Mouse (Mus musculus) megakaryocyte, adult 5-6 weeks (primary cell): Measurements from ENCODE around the gene Klhl41. TPM values are rescaled to one million over a fixed set of nuclear protein-coding genes. Genes with fewer than 3 reads are reported as not detected.
"Not testable (repeated sequence)": the region's sequence is repeated elsewhere in the genome, so short reads cannot be mapped to it uniquely, and the experiment has no call there.

Experiments
- ATAC-seq: 2 replicates; pipeline ENCODE4 v1.8.0; 2016; ENCODE audit warnings: mild to moderate bottlenecking, inconsistent platforms; ENCODE audit not compliant: poor library complexity, severe bottlenecking
- total RNA-seq, 2 experiments: library from RNA; stranded (forward) in 1 of 2; stranded (reverse) in 1 of 2; fragments of 153-499, 151-499 nt in 1 of 2; fragments of 221-1000, 200-1000 nt in 1 of 2; gene quantifications; 2 replicates each; pipeline versions ENCODE4 v1.2.3 to v1.2.4; 2015 to 2017

Klhl41 gene
- not detected in 2 replicates for total RNA-seq (2015)
- 0.33 TPM in 1 of 2 replicates, not detected in the other for total RNA-seq (2017)

DNA sequence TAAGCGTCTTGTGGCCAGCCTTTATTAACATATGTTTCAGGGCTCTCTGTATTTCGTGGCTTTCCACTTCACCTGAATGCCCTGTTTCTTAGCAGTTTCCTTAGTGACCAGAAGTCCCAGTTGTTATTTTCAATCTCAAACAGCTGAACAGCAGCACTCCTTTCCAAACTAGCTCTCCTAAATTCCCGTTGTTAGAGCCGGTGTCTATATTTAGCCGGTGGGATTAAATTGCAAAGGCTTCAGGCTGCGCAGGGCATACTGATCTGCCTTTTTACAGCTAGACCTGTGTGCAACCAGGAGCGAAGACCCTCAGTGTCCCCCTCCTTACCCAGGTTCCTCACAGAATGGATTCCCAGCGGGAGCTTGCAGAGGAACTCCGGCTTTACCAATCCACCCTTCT lies at the start of gene Klhl41:
Gene Klhl41 (plus strand): TSS at position 268 of the 400 bp plus-strand sequence.
- no peak for ATAC-seq

DNA sequence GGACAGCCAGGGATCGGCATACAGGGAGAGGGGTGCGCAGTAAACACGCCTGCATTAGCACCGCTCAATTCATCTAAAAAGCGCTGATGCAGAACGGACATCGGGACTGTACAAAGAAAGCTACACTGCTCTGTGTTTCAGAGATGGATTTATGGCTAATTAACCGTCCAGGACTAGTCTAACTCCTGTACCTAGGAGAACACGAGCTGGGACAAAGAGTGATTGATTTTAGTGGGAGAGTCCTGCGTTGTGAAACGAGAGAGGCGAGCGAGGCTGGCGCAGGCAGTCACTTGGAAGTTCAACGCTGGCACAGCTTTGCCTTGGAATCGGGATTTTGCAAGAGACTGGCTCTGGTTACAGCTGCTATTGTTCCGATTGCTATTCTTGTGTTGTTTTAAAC lies 40.7 kb upstream of the Klhl41 start:
- no peak for ATAC-seq

DNA sequence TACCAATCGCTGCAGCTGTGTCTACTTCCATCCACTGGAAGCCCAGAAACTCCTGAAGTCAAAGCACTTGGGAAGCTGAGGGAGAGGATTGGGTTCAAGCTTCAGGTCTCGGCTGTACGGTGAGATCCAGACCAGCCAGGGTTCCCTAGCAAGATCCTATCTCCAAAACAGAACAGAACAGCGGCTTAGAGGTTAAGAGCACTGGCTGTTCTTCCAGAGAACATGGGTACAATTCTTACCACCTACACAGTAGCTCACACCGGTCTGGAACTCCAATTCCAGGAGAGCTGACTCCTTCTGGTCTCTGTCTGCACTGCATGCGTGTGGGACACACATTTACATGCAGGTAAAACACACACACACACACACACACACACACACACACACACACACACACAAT lies 40.0 kb upstream of the Klhl41 start:
- no peak for ATAC-seq

DNA sequence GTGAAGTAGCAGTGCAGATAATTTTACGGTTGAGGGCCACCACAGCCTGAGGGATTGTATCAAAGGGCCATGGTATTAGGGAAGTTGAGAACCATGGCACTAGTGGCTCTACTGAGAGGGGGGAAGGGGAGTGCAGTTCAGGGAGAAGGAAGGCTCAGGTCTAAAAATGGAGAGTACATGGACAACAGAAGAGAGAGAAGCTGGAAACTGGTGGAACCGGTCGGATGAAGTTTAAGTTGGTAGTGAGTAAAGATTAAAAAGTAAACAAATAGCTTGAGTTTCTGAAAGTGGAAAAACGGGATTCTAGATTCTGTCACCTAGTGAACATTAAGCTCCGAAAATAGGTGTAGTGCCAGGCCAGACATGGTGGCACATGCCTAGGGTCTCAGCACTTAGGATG lies 39.1 kb upstream of the Klhl41 start:
- ATAC-seq = no peak

DNA sequence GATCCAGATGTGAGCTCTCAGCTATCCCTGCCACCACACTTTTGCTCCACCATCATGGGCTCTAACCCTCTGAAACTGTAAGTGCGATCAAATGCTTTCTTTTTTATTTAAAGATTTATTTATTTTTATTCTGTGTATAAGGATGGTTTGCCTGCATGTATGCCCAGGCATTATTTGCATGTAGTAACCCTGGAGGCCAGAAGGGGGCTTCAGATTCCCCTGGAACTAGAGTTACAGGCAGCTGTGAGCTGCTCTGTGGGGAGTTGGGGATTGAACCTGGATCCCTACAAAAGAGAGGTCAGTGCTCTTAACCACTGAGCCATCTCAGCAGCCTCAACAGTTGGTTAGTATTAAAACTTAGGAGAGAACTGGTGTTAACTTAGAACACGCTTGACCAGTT lies 38.5 kb upstream of the Klhl41 start:
- peak; percentile 53; the same call in 1 of the 2 replicates for ATAC-seq

DNA sequence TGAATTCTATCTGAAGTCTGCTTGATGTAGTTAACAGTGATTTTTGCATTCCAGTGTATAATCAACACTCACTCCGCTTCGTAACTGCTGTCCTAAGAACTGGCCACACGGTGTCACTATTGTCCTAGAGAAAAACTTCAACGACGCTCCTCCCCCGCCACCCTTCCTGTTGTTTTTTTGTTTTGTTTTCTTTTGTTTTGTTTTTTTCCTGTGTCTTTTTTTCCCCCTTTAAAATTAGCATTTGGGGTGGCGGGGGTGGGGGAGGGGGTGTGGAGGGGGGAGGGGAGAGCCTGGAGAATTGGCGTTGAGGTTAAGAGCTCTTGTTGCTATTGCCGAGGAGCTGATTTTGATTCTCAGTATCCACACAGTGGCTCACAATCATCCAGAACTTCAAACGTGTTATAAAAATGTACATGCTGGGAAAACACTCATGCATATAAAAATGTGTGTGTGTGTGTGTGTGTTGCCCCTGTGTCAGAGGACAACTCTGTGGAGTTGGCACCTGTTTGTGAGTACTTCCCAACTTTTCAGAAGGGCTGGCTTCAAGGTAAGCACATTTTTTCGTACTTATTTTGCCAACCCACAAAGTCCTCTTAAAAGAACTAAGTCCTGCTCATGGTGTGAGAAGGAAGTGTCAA lies 34.7 kb upstream of the Klhl41 start:
- peak; percentile 95 for ATAC-seq

DNA sequence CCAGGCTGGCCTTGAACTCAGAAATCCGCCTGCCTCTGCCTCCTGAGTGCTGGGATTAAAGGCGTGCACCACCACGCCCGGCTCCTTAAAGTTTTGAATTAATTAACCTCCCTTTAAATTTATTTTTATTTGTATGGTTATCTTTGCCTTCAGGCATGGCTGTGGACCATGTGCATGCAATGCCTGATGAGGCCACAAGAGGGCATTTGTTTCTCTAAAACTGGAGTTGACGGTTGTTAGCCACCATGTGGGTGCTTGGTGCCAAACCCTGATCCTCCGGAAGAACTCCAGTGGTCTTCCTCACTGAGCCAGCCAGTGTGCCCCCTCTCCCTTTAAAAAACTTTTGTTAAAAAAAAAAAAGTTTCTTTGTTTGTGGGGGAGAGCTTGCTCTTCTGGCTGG lies 34.1 kb upstream of the Klhl41 start:
- peak; percentile 85 for ATAC-seq

DNA sequence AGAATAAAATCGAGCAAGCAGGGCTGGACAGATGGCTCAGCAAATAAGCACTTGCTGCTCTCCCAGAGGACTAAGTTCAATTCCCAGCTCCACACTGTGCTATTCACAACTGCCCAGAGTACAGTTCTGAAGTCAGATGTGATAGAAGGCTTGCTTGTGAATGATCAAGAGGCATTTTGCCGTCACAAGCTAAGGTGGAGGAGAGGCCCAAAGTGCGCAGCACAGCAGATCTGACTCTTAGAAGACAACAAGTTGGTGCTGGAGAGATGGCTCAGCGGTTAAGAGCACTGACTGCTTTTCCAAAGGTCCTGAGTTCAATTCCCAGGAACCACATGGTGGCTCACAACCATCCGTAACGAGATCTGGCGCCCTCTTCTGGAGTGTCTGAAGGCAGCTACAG lies 31.9 kb upstream of the Klhl41 start:
- ATAC-seq = not testable (repeated sequence)

DNA sequence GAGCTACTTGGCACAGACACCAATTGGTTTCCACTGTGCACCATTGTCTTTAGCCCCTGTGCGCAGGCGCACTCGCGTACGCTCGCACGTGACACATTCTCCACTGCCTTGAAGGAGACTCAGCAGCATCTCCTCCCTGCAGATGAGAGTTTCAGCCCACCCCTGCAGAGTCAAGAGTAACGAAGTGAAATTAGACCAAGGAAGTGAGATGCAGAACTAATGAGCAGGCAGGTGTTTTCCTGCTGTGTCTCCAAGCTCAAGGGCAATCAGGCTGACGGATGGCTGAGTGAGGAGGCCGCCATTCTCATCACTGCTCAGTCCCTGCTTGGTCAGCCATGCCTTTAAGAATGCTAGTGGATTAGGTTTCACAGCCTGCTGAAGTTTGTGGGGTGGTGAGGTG lies 29.8 kb upstream of the Klhl41 start:
- ATAC-seq = no peak

DNA sequence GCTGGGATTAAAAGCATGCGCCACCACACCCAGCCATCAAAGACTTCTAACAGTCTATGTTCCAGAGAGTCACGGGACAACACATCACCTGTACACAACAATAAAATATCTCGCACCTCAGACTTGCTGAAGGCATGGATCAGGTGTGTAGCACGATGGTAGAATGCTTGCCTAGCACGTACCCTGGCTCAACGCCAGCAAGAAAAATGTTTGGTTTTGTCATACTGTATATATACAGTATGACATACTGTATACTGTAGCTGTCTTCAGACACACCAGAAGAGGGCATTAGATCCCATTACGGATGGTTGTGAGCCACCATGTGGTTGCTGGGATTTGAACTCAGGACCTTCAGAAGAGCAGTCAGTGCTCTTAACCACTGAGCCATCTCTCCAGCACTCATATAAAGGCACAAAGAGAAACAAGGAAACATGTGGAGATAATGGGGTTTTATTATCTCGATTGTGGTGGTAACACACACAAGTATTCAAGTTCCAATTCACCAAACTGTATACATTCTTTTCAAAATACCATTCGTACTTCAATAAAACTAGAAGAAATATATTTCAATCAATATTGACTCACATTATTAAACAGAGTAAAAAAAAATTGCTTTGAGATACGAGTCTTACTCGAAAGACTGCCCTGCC lies 24.8 kb upstream of the Klhl41 start:
- no peak for ATAC-seq

DNA sequence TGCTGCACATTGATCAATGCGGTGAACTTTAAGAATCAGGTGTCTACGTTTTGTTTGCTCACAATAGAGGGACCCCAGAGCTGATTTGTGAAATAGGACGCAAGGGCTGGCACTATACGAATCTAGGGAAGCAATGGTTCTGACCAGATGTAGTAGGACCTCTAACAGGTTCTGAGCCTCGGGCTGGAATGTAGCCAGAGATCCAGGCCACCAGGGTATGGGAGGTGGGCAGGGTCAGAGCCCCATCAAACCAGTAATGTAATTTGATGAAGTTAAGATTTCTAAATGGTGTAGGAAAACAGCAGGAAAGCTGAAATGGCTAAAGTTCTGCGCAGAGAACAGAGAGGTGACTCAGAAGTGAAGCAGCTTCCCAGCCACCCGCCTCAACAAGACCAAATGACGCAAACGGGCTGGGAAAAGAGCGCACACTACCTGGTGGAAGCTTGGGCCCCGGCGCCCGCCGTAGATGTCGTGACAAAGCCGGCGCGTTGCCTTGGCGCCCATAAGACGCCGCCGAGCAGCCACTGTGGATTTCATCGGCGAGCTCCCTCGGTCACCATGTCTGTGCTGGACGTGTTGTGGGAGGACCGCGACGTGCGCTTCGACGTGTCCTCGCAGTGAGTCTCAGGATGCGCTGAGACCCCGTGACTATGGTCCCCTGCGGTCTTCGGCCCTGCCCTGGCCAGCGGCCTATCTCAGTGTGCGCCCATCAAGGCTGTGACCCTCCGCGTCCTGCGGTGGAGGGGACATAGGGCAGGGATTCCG lies 23.0 kb upstream of the Klhl41 start, which contains the start of gene Bbs5:
Gene Bbs5 (plus strand): TSS at position 446 of the 765 bp plus-strand sequence.
- ATAC-seq = peak; percentile 95

DNA sequence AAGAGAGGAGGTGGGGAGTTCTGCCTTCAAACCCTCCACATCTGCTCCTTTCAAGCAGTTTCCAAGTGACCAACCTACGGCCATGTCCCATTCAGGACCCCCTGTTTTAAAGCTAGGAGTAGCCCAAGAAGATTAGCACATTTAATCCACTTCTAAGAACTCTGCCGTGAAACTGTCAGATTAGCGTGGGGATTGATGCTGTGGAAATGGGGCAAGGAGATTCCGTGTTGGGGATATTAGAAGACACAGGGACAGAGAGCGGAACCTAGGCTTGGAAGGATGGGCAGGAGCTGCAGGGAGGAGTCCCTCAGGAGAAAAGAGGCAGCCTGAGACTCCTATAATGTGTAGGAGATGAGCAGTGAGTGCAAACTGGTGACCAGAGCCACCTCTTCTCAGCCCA lies 20.2 kb upstream of the Klhl41 start:
- ATAC-seq = no peak

DNA sequence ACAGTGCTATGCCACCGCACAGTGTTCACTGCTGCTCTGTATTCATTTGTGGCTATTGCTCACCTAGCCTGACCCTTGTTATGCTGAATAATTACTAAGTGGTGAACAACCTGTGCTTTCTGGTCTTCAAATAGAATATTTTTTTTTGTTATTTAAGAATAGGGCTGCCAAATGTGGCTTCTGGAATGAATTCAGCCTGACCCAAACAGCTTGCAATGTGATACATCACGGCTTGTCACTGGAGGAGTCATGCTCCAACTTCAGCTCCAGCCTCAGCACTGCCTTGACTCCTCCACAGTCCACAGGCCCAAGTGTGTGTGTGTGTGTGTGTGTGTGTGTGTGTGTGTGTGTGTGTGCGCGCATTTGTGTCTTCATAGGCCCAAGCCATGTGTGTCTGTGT lies 10.6 kb upstream of the Klhl41 start:
- no peak for ATAC-seq

DNA sequence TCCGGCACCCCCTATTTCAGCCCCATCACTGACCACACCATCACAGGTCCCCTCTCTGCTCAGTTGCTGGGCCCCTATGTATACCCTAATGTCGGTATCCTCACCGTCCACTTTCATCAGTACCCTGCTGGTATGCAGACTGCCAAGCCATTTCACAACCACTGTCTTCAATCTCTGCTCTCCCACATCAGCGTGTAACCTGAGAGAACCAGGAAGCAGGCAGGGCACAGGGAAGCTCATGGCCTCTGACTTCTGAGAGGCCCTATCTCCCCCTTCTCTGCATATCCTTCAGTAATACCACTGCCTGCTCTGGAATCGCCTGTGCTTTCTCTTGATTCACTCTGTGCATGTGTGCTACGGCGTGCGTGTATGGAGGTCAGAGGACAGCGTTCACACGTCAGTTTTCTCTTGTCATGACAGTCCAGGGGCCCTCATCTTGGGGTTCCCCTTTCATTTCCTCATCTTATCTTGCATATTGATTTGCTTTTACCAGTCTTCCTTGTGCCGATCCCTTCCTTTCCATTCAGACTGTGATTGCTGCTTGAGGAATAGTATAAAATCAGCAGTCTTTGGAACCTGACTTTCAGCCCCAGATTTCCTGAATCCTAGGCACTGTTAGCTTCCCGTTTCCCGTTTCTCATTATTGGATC lies 6.0 kb upstream of the Klhl41 start:
- ATAC-seq = peak; percentile 89

DNA sequence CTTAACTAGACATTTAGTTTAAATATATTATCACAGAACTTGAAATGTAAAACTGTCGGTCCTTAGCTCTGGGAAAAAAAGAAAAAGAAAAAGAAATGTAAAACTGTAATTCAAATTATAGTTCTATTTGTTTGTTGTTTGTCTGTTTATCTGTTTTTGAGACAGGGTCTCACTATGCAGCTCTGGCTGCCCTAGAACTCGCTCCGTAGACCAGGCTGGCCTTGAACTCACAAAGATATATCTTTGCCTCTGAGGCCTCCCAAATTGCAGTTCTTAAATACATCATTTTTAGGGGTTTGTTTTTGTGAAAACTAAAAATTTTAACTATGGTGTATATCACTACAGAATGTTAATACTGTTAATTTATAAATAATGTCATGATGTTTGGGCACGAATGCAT lies 2.3 kb upstream of the Klhl41 start:
- ATAC-seq = no peak

DNA sequence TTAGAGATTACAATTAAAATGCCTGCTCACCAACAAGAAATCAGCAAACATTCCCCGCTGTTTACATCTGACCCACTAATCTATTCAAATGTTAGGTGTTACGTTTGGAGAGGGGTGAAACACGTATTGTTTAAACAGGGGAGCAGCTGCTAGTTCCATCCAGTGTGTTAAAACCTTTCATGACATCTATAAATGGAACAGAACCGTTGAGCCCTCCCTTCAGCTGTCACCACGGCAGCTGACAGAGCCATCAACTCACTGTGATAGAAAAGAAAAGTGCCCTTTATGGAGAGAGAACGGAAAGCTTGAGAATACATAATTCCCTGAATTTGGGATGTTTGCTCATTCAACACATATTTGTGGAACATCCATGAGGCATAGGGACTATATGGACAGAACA lies 1.5 kb upstream of the Klhl41 start:
- ATAC-seq = no peak

DNA sequence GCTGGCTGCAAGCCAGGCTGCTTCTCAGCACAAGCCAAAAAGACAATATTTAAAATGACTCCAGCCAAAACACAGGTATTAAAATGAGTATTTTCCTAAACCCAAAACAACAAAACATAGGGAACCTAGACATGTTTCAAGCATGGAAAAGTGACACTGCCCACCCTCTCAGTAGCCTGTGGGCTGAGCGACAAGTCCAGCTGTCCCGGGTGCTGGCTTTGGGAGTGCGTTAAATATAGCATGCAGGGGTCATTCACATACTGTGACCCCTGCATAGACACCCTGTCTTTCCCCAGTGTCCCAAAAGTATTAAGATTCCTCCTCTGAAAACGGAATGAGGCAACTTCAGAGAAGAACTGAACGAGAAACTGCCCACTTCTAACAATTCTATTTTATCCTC lies 3.8 kb downstream of the Klhl41 start:
- ATAC-seq = no peak

DNA sequence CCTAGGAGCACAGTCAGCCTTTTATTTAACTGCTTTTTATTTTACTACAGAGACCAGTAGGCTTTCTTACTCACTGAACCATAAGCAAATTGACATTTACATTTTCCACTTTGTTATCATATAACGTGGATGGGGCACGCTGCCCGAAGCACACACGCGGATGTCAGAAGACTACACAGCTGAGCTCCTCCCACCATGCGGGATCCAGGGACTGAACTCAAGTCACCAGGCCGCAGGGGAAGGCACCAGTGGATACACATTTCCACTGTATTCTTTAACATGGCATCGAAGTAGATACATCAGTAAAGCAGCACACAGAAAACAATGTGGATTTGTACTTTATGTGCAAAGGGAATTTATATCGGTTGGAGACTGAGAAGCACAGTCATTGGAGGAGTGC lies 5.3 kb downstream of the Klhl41 start:
- no peak for ATAC-seq

DNA sequence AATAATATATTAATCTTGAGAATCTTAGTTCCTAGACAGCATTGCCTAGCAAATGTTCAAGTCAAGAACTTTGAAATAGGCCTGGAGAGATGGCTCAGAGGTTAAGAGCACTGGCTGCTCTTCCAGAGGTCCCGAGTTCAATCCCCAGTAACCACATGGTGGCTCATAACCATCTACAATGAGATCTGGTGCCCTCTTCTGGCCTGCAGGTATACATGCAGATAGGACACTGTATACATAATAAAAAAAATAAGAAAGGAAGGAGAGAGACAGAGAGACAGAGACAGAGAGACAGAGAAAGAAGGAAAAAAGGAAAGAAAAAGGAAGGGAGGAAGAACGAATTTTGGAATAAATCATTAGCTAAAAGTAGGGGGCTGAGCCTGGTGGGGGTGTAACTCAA lies 6.8 kb downstream of the Klhl41 start:
- no peak for ATAC-seq

DNA sequence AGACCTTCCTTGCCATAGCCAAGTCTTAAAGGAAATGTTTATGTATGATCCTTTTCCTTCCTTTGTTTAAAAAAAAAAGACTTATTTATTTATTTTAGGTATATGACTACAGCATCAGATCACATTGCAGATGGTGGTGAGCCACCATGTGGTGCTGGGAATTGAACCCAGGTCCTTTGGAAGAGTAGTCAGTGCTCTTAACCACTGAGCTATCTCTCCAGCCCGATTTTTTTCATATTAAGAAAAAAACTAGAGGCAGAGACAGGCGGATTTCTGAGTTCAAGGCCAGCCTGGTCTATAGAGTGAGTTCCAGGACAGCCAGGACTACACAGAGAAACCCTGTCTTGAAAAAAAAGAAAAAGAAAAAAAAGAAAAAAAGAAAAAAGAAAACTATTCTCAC lies 7.3 kb downstream of the Klhl41 start:
- ATAC-seq = not testable (repeated sequence)

DNA sequence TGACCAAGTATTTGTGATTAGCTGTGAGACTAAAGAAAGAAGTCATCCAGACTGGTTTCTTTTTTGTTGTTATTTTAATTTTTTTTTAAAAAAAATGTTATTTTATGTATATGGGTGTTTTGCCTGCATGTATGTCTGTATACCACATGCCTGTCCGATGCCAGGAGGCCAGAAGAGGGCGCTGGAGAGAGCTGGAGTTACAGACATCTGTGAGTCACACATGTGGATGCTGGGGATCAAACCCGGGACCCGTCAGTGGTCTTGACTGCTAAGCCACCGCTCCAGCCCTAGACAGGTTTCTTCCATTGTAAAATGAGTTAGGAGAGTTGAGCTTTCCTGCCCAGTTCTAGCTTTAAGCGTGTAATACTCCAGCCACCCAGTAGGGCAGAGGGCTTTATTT lies 10.1 kb downstream of the Klhl41 start:
- no peak; the same call in 1 of the 2 replicates for ATAC-seq
